Mouse (Mus musculus) intestine, embryonic 15.5 days (tissue): Measurements from ENCODE around the gene Eif3g. TPM values are rescaled to one million over a fixed set of nuclear protein-coding genes. Genes with fewer than 3 reads are reported as not detected.
A peak's percentile ranks its signal among the peaks of the same experiment; 100 is the strongest.

Experiments used
- ATAC-seq: fragments of 200-750 bp; cut with Nextera tagmentation; 2 replicates; pipeline ENCODE4 v1.8.0; 2017; ENCODE audit warnings: moderate TSS enrichment, moderate library complexity
- H3K27ac ChIP-seq: fragments of 300-500 bp; sonication (generic); 2 replicates; pipeline ENCODE4 v1.5.1; 2015; ENCODE audit warnings: mild to moderate bottlenecking, inconsistent platforms
- H3K27me3 ChIP-seq: fragments of 300-500 bp; sonication (generic); replicated peaks from 2 replicates; pipeline ENCODE4 v1.6.1; 2015; ENCODE audit warnings: inconsistent platforms
- H3K36me3 ChIP-seq: fragments of 300-500 bp; sonication (generic); 2 replicates; pipeline ENCODE4 v1.6.1; 2015; ENCODE audit warnings: inconsistent platforms
- H3K4me1 ChIP-seq: fragments of 300-500 bp; sonication (generic); replicated peaks from 2 replicates; pipeline ENCODE4 v1.6.1; 2015; ENCODE audit warnings: inconsistent platforms
- H3K4me2 ChIP-seq: fragments of 300-500 bp; sonication (generic); replicated peaks from 2 replicates; pipeline ENCODE4 v1.6.1; 2015; ENCODE audit warnings: mild to moderate bottlenecking, inconsistent platforms
- H3K4me3 ChIP-seq: fragments of 300-500 bp; sonication (generic); replicated peaks from 2 replicates; pipeline ENCODE4 v1.5.1; 2015; ENCODE audit warnings: inconsistent platforms
- H3K9ac ChIP-seq: fragments of 300-500 bp; sonication (generic); 2 replicates; pipeline ENCODE4 v1.6.1; 2015; ENCODE audit warnings: inconsistent platforms
- H3K9me3 ChIP-seq: fragments of 300-500 bp; sonication (generic); 2 replicates; pipeline ENCODE4 v1.6.1; 2016; ENCODE audit warnings: inconsistent platforms
- WGBS: fragments of 180-500 bp; shearing (Covaris S2); methylation state at CpG from one replicate; pipeline ENCODE4 v1.1.7; 2015; 5-methylcytosine and 5-hydroxymethylcytosine counted together
- polyA plus RNA-seq: library from polyadenylated mRNA; unstranded; fragments of >200 nt; fragmentation: Nextera tagmentation; extraction: Ambion mirVana; gene quantifications from 2 replicates; pipeline ENCODE4 v1.2.1, GENCODE M21; 2015

Gene Eif3g
- 292 and 319 TPM in 2 replicates for polyA plus RNA-seq

GRCm38 (mm10) chr9:20898511-20899073 is at the start of gene Eif3g:
Eif3g (minus strand) TSS chr9:20898623.
- WGBS = 3% methylated on average over 34 of the region's 34 CpGs
- peak; percentile 89 for ATAC-seq
- H3K9me3 ChIP-seq = no peaks in the 10 kb centered on the region
- peak within 1 kb of the TSS; percentile 97 for H3K4me3 ChIP-seq
- peak within 1 kb of the TSS; percentile 88 for H3K4me2 ChIP-seq
- H3K27me3 ChIP-seq = no peaks in the 10 kb centered on the region
- peak within 1 kb of the TSS; percentile 99 for H3K9ac ChIP-seq
- H3K27ac ChIP-seq = peak within 1 kb of the TSS; percentile 44; the same call in 1 of the 2 replicates
- peaks cover 14% of the 10 kb centered on the region for H3K4me1 ChIP-seq
- peaks cover 28% of the 10 kb centered on the region for H3K36me3 ChIP-seq

GRCm38 (mm10) chr9:20946066-20946880 is 47.9 kb upstream of the Eif3g start:
- Histone ChIP-seq H3K4me2 (no peak overlapping the region), H3K4me3 (no peak overlapping the region), H3K9ac (no peak overlapping the region), H3K9me3 (no peaks in the 10 kb centered on the region), H3K4me1 (peaks cover 22% of the 10 kb centered on the region), H3K36me3 (no peaks in the 10 kb centered on the region), H3K27ac (no peak overlapping the region), H3K27me3 (no peaks in the 10 kb centered on the region)
- 78% methylated on average over 16 of the region's 16 CpGs for WGBS
- ATAC-seq = no peak

DNA sequence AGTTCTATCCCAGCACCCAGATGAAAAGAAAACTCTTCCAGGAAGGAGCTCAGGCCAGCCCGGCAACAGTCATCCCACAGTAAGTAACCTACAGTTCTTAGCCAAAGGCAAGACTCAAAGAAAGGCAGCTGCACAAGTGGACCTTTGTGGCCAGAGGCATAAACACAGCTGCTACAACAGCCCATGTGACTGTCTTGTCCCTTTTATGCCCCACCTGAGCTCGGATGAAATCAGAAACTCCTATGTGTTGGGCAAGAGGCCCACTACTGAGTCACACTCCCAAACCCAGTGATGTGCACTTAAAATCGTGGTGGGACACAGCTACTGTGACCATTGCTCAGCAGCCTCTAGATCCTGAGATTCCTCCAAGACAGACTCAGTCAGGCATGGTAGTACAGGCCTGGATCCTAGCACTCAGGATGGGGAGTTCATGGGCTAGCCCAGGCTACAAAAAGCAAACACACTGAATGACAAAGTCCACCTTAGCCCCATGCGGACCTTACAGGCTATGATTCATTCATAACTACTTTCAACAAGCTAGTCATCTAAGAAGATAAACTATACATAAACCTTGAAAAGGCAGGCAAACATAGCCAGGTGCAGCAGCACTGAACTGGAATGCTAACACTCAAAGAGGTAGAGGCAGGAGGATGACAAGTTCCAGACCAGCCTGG is 46.4 kb upstream of the Eif3g start:
- H3K4me2 ChIP-seq = no peak overlapping the region
- ATAC-seq = no peak
- H3K27ac ChIP-seq = no peak overlapping the region

GRCm38 (mm10) chr9:20943911-20944310 is 45.5 kb upstream of the Eif3g start:
- Histone ChIP-seq H3K4me3 (no peak overlapping the region), H3K27me3 (no peaks in the 10 kb centered on the region), H3K4me1 (peaks cover 16% of the 10 kb centered on the region), H3K36me3 (peaks cover 19% of the 10 kb centered on the region), H3K4me2 (no peak overlapping the region), H3K27ac (no peak overlapping the region), H3K9ac (peak overlapping the region; percentile 26; the same call in 1 of the 2 replicates), H3K9me3 (no peaks in the 10 kb centered on the region)
- peak; percentile 58 for ATAC-seq
- 6% methylated on average over 2 of the region's 2 CpGs for WGBS

More for the DNA sequence above, 46.4 kb upstream of the Eif3g start:
- Histone ChIP-seq H3K9ac (no peak overlapping the region), H3K36me3 (peaks cover 11% of the 10 kb centered on the region), H3K9me3 (no peaks in the 10 kb centered on the region), H3K4me3 (no peak overlapping the region), H3K4me1 (peaks cover 16% of the 10 kb centered on the region), H3K27me3 (no peaks in the 10 kb centered on the region)
- 40% methylated on average over 4 of the region's 4 CpGs for WGBS

DNA sequence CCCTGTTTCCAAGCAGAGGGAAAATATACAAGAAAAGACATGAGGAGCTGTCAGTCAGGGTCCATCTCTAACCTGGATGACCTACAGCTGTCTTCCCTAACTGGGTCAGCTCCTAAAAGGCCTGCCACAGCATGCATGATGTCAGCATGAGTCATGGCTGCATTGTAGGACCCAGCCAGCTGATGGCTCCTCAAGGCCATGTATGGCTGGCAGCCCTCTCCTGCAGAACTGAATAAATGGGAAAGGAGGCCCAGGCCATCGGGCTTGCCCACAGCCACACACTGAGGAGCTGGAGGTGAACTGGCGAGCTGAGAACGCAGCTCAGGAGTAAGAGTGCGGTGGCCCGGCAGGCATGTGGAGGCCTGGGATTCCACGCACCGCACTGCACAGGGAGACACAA is 45.0 kb upstream of the Eif3g start:
- Histone ChIP-seq H3K36me3 (peaks cover 24% of the 10 kb centered on the region), H3K4me2 (no peak overlapping the region), H3K4me3 (no peak overlapping the region), H3K4me1 (peaks cover 16% of the 10 kb centered on the region), H3K27ac (no peak overlapping the region; the same call in 1 of the 2 replicates), H3K27me3 (no peaks in the 10 kb centered on the region), H3K9me3 (no peaks in the 10 kb centered on the region), H3K9ac (no peak overlapping the region; the same call in 1 of the 2 replicates)
- WGBS = 91% methylated on average over 7 of the region's 7 CpGs
- peak; percentile 35 for ATAC-seq

DNA sequence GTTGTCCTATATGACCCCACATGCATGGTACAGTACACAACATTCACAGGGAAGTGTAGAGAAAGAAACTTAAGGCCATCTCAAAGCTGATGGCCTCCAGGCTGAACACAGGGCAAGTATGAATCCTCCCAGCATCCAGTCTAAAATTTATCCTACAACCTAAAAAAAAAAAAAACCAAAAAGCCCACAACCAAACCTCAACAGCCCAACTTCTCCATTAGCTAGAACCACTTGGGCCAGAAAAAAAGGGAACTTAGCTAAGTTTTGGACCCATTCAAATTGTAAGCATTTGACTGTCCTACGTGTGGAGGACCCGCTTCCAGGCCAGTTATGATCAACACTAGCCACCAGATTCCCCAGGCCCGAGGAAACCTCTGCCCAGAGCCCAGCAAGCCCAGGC is 24.8 kb upstream of the Eif3g start:
- 96% methylated on average over 3 of the region's 3 CpGs for WGBS
- ATAC-seq = no peak
- H3K4me3 ChIP-seq = no peak overlapping the region
- H3K4me2 ChIP-seq = no peak overlapping the region
- H3K9me3 ChIP-seq = no peaks in the 10 kb centered on the region
- peaks cover 83% of the 10 kb centered on the region for H3K36me3 ChIP-seq
- no peaks in the 10 kb centered on the region for H3K4me1 ChIP-seq
- no peak overlapping the region for H3K9ac ChIP-seq
- no peak overlapping the region for H3K27ac ChIP-seq
- no peaks in the 10 kb centered on the region for H3K27me3 ChIP-seq

DNA sequence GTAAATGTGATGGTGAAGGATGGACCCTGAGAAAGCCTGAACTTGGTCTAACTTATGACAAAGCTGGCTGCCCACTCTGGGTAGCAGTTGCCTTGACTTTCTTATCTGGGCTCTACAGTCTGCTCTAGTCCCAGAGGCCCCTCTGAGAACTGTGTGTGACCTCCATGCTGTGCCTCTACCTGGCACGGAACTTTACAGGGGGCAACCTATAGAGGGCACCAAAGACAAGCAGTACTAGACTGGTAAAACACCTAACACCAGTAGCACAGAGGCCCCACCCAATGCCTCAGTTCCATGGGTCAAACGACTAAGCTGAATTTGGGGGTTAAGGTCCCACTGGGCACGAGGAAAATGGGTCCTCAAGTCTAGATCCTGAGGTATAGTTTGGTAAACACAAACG is 17.7 kb upstream of the Eif3g start:
- 87% methylated on average over 4 of the region's 4 CpGs for WGBS
- H3K4me1 ChIP-seq = no peaks in the 10 kb centered on the region
- H3K4me3 ChIP-seq = no peak overlapping the region
- H3K9me3 ChIP-seq = no peaks in the 10 kb centered on the region
- no peak overlapping the region for H3K9ac ChIP-seq
- no peak for ATAC-seq
- no peak overlapping the region for H3K4me2 ChIP-seq
- peaks cover 94% of the 10 kb centered on the region for H3K36me3 ChIP-seq
- H3K27me3 ChIP-seq = no peaks in the 10 kb centered on the region
- H3K27ac ChIP-seq = no peak overlapping the region

DNA sequence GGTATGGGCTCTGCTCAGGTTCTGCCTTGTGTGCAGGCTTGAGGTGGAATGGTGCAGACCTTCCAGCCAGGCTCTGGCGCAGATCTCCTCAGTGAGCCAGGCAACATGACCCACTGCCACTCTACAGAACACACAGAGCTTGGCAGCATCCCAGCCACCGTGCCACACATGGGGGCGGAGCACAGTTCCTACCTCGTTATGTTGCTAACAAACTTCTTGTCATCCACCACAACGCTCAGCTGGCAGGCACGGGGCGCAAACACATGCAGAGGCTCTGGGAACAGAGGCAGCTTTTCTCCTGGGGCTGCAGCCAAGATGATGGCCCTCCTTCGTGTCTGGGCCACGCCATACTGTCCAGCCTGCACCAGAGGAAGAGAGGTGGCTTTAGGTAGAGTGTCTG is 11.5 kb upstream of the Eif3g start:
- no peak for ATAC-seq
- peaks cover 84% of the 10 kb centered on the region for H3K36me3 ChIP-seq
- H3K9ac ChIP-seq = no peak overlapping the region
- H3K4me3 ChIP-seq = no peak overlapping the region
- H3K9me3 ChIP-seq = no peaks in the 10 kb centered on the region
- no peaks in the 10 kb centered on the region for H3K4me1 ChIP-seq
- no peaks in the 10 kb centered on the region for H3K27me3 ChIP-seq
- H3K4me2 ChIP-seq = no peak overlapping the region
- WGBS = 92% methylated on average over 9 of the region's 9 CpGs
- H3K27ac ChIP-seq = no peak overlapping the region

- H3K9ac ChIP-seq = no peak overlapping the region
- no peak overlapping the region for H3K4me2 ChIP-seq
- ATAC-seq = no peak
- peaks cover 20% of the 10 kb centered on the region for H3K36me3 ChIP-seq
- no peaks in the 10 kb centered on the region for H3K27me3 ChIP-seq
- H3K9me3 ChIP-seq = no peaks in the 10 kb centered on the region
- H3K27ac ChIP-seq = no peak overlapping the region
- 18% methylated on average over 6 of the region's 6 CpGs for WGBS
- H3K4me3 ChIP-seq = no peak overlapping the region
- H3K4me1 ChIP-seq = peaks cover 9% of the 10 kb centered on the region
These were observed 3.7 kb upstream of the Eif3g start for GRCm38 (mm10) chr9:20902174-20902491.

DNA sequence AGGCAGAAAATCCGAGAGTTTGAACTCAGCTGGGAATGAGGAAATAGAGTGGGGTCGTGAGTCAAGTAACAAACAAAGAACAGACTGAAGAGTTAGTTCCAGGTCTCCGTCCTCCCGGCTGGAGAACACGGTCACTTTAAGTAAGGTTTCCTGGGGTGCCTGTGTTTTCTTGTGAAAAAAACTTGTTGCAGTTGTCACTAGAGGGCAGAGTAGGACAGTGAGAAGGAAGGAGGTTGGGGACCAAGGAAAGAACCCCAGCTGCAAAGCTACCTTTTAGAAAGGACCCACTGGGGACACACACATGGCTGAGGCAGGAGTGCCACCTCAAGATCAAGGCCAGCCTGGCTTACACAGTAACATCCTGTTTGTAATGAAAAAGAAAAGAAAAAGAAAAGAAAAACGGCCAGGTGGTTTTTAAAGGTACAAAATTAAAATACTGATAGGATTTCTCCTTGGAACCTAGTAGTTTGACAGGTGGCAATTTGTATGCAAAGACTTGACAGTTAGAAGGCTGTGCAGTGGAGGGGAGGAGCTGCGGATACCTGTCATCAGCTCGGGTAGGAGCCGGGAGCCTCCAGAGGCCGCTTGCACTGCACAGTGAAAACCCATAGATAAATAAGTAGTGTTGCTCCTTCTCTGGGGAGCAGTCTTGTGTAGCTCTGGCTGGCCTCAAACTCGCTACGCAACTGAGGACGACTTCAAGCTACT is 3.2 kb upstream of the Eif3g start:
- ATAC-seq = 0 out of 2 replicates have a peak, but pooled peaks have one; percentile 26
- H3K4me2 ChIP-seq = no peak overlapping the region
- WGBS = 13% methylated on average over 13 of the region's 13 CpGs
- no peak overlapping the region for H3K4me3 ChIP-seq
- no peak overlapping the region for H3K27ac ChIP-seq
- H3K27me3 ChIP-seq = no peaks in the 10 kb centered on the region
- H3K4me1 ChIP-seq = peaks cover 14% of the 10 kb centered on the region
- no peak overlapping the region for H3K9ac ChIP-seq
- peaks cover 16% of the 10 kb centered on the region for H3K36me3 ChIP-seq
- no peaks in the 10 kb centered on the region for H3K9me3 ChIP-seq

DNA sequence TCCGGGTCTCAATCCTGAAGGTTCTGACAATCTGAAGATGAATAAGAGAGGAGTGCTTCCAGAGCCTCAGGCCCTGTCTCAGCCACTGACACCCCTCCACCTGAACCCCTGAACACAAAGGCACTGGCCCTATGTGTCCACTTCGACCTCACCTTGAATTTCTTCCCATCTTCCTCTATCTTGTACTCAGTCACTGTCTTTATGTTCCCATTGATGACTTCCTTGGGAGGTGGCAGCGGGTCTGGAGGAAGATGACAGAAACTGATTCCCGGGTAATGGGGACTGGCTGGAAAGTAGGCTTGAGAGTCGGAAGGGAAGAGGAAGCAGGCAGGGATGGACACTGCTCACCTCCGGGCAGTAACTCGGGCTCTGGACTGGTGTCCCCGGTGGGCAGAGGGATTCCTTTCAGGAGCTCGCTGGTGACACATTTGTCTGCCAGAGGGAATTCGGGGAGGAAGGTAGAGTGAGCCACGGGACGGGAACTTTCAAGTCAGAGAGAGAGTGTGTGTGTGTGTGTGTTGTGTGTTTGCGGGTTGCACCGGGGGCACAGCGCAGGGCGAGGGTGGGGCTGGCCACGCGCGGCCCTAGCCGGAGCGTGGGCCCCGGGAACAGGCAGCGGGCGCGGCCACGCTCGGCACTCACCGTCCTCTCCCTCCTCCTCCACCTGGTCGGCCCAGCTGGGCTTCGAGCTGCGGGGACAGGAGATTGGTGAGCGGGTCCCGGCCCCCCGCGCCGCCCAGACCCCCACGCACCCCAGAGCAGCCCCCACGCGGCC is 500 bp downstream of the Eif3g start:
- peaks cover 31% of the 10 kb centered on the region for H3K36me3 ChIP-seq
- ATAC-seq = peak; percentile 79
- H3K9me3 ChIP-seq = no peaks in the 10 kb centered on the region
- H3K27me3 ChIP-seq = no peaks in the 10 kb centered on the region
- peak overlapping the region; percentile 44; the same call in 1 of the 2 replicates for H3K27ac ChIP-seq
- H3K4me1 ChIP-seq = peaks cover 15% of the 10 kb centered on the region
- WGBS = 4% methylated on average over 37 of the region's 39 CpGs
- peak overlapping the region; percentile 99 for H3K9ac ChIP-seq
- peak overlapping the region; percentile 97 for H3K4me3 ChIP-seq
- H3K4me2 ChIP-seq = peak overlapping the region; percentile 88
